Mouse (Mus musculus) right cerebral cortex, postnatal 14 days (tissue): ENCODE measurements around the gene Sh3d21.
"Not testable (repeated sequence)": the region's sequence is repeated elsewhere in the genome, so short reads cannot be mapped to it uniquely, and the experiment has no call there.

ENCODE experiments used
- DNase-seq: peaks from one replicate; pipeline ENCODE4 v3.0.0; 2022

Gene Sh3d21

DNA sequence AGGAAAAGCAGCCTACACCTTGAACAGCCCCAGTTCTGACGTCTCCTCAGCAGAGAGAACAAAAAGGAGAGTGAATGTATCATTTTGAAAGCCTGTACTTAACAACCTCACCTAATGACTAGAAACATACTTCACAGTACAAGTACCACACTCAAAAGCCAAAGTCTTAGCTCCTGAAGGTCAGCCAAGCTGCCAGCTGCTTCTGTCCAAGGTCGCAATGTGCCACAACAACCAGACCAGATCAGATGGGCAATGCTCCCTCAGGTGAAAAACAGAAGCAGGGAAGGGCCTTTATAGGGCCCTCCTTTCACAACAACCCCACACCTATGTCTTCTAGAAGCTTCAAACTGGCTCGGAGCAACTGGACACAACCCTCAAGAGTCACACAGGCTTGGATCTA, 2.8 kb upstream of the Sh3d21 start:
- DNase-seq, result no peak

DNA sequence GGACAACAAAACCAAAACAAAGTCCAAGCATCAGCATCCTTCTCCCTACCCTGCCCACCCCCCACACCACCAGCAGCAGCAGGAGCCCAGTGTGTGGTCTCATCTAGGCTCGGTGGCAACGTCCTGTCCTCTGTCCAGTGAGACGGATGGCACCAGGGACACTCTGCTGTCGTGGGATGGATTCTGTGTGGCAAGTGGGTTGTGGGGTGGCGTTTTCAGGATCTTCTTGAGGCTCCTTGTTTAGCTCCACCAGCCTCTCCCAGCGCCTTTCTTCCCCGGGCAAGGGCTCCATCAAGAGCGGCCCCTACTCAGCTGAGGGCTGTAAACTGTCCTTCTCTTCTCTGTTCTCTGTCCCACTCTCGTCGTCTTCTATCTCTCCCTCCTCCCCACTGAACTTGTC, 1.8 kb upstream of the Sh3d21 start:
- not testable (repeated sequence) for DNase-seq

DNA sequence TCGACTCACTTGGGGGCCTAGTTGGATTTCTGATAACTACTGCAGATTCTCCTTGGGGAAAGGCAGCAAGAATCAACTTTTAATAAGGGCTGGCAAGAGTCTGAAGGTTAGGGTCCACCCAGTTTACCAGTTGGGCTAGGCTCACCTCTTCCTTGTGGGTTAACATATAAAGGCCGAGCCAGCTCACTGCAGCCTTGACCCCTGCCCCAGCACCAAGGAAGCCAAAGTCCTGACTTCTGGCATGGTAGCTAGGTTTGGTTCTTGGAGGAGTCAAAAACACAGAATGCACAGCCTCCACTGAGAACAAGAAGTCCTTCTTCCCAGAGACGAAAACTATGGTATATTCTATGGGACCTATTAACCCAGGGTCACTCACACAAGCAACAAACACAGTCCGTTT, 394 bp upstream of the Sh3d21 start:
- DNase-seq, result no peak

DNA sequence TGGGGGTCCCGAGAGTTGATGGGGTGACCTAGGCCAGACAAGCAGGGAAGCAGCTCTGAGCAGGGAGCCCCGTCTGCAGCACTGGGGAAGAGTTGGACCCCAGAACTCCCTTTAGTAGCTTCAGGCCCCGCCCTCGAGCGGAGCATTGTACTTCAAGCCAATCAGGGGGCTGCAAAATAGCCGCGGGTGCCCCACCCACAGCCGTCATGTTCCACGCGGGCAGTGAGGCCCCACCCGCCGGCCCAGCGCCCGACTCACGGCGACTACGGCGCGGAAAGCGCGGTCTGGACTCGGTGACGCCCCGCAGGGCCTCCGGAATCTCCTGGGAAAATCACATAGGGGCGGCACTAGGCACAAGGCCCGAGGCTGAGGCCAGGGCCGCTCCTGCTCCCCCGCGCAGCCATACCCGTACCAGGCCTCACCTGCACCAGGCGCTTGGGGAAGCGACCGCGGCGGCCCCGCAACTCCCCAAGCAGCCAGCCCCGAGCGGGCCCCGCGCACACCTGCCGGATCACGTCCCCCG, 686 bp downstream of the Sh3d21 start:
- DNase-seq, result peak; percentile 84

DNA sequence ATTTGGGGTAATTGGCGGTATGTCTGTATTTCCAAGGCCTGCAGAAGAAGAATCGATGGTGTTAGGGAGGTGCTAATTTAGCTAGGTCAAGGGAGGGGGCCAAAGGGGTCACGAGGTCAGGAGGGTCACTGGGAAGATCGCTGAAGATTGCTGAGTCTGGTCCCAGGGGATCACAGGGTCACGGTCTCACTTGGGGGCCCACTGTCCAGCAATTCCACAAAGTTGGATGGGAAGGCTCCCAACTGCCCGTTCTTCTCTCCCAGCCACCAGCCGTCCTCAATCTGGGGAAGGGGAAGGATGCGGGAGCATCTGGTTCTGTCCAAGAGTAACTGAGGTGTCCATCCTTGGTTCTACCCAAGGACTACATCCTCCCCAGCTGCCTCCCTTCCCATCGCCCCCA, 1.3 kb downstream of the Sh3d21 start:
- no peak for DNase-seq

DNA sequence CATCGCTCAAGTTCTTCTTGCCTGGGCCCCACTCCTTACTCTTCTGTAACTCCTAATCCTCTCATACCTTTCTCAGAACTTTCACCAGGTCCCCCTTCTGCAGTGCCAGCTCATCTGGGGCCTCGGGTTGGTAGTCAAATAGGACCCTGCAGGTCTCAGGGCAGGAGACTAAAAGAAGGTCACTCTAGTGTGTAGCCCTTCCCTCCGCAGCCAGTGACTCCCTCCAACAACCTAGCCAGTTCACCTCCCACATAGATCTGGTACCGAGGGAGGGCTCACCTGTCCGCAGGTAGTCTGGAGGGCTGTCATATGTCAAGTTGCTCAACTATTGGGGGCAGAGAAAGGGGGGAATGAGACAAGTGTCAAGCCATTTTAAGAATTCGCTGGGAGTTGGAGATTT, 1.8 kb downstream of the Sh3d21 start:
- DNase-seq, result no peak

DNA sequence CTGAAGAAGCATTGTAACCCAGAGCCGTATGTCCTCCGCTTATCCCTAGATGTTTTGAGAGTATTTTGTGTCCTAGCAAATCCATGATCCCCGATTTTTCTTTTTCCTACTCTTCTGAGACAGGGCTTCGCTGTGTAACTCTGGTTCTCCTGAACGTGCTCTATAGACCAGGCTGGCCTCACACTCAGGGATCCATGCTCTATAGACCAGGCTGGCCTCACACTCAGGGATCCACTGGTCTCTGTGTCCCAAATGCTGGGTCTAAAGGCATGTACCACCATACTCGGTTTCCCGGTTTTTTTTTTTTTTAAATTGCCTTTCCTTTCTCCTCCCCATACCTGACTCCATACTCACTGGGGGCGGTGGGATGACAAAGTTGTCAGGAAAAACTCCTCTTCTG, 2.3 kb downstream of the Sh3d21 start:
- DNase-seq, result no peak

DNA sequence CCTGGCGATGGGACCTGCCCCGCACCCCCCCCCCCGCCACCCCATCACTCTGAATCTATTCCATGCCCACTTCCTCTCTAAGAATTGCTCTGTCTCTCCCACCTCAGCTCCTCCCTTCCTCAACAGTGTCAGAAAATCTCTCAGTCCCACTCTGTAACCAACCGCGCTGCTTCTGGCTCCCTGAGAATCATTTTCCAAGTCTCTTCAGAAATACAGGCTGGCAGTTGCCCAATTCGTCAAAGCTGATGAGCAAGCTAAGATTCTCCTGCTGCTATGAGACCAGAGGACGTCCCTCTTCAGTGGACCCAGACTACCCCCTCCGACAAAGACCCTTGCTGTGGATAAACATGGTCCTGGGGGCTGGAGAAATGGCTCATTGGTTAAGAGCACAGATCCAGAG, 3.8 kb downstream of the Sh3d21 start:
- DNase-seq, result peak; percentile 60

DNA sequence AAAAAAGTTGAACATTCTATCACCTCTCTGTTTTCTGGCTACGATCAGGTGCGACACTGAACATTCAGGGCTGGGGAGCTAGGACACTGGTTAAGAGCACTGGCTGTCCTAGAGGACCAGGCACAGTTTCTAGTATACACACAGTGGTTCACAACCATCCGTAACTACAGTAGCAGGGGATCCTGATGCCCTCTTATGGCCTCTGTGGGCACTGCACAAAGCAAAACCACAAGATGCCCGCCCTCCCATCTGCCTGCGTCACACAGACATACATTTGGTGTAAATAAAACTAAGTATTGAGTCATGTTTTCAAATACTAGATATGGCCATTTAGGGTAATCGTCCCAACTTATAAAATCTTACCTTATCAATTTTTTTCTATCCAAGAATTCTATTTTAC, 5.7 kb downstream of the Sh3d21 start:
- DNase-seq, result no peak

DNA sequence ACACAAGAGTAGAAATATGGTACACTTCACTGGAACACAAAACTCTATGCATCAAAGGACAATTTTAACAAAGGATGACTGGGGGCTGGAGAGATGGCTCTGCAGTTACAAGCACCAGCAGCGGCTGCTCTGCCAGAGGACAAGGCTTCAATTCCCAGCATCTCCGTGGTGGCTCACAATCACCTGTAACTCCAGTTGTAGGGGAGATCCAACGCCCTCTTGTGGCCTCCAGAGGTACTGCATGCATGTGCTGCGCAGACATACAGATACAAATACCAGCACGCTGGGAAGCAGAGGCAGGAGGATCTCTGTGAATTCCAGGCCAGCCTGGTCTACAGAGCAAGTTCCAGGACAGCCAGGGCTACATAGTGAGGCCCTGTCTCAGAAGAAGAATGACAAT, 6.7 kb downstream of the Sh3d21 start:
- no peak for DNase-seq

DNA sequence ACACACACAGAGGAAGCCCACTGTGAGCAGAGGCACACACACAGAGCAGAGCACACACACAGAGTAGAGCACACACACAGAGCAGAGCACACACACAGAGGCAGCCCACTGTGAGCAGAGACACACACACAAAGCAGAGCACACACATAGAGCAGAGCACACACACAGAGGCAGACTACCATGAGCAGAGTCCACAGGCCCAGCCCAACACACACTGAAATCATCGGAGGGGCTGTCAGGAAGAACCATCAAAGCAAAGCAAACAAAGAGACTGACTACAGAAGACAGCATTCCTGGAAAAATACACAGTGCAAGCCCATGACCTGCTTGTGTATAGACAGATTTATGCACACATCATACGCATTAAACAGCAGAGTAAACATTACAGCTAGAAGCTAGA, 7.4 kb downstream of the Sh3d21 start:
- DNase-seq, result no peak

DNA sequence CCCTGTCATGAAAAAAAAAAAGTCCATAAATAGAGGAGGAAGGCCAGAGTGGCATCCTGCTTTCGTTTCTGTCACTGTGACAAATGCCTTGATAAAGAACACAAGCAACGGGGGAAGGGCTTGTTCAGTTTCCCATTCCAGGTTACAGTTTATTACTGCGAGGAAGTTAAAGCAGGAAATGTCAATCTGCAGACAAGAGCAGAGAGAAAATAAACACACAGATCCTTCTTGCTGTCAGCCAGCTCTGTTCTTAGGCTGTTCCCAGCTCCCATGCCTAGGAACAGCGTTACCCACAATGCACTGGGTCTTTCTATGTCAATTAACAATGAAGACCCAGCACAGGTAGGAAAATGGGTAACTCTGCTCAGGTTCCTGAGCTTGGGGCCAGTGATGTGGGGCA, 8.1 kb downstream of the Sh3d21 start:
- DNase-seq, result no peak

DNA sequence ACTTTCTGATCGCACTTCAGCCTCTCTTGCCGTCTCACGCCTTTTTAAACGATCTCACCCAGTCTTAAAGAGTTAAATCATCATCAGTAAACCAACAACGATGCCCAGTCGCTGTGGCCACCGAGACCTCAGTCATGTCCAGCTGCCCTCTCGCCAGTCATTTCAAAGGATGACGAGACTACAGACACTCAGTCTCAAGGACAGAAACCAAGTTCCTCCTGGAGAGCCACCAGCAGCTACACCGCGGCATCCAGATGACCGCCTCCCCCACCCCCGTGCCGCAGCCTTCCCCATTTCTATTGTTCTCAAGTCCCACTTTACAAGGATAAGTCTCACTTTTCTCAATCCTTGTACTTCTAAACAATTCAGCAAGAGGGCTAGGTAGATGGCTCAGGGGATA, 10.4 kb downstream of the Sh3d21 start:
- DNase-seq, result no peak

DNA sequence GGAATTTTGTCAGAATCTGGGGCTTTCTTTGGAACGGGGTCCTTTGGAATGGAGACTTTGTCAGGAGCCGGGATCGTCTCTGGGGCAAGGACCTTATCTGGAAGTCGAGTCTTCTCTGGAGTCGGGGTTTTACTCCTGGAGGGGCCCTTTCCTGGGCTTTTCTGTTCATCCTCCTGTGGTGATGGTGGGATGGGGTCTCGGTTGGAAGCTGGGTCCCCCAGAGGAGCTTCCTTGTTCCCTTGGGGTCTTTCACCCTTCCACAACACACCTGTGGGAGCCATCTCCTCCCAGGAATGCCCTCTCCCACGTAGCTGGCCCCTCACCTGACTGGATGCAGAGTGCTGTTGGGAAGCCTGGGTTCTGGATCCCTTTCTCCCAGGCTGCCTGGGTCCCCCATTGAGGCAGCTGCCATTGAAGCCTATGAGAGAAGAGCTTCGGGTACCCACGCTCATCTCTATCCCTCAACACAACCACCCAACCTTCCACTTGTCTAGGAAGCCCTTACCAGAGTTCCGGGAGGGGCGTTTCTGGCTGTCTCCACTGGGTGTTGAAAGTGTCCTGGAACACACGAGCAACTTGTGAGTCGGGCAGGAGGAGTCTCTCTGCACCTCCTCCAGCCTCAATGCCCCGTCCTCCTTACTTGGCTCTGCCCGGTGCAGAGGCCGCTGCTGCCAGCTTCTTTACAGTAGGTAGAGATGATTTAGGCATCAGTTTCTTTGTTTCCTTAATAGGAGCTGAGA, 11.4 kb downstream of the Sh3d21 start:
- no peak for DNase-seq

DNA sequence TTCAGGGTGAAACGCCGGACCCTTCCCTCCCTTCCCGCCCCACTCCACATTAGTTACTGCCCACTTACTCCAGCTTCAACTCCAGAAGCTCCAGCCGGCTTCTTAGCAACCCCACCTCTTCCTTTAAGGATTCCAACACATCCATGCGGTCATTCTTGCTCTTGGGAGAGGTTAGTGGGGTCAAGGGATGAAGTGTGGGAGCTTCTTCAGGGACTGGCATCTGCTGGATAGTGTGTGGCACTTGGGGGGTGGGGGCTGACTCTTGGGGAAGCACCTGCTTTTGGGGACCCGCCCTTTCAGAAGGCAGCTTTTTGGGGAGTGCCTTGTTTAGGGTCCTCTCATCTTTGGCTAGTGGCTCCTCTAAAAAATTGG, 12.4 kb downstream of the Sh3d21 start:
- DNase-seq, result no peak

DNA sequence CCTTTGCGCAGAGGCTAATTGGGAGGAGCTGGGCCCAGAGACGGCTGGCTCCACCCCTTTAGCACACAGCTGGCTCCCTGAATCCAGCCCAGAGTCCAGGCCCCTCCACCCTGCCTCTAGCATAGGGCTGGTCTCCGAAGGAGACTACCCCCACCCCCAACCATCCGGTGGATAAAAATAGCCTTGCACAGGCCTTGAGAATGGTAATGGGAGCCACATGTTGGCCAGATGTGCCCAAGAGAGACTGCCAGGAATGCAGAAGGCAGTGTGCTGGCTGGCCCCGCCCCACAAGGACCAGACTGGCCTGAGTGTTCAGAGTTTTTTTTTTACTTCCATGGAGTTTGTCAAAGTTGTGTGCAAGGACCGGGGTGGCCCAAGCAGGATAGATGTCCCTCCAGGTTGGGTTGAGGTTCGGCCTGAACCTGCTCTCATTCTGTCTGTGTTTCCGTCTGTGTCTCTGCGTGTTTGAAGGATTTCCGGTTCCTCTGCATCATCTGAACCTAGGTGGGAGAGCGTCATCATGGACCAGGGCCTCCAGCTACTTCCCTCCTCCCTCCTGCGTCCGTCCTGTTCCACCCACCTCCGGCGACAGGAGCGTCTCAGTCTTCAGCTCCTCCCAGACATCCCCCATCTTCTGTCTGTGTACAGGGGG, 12.9 kb downstream of the Sh3d21 start:
- DNase-seq, result no peak

DNA sequence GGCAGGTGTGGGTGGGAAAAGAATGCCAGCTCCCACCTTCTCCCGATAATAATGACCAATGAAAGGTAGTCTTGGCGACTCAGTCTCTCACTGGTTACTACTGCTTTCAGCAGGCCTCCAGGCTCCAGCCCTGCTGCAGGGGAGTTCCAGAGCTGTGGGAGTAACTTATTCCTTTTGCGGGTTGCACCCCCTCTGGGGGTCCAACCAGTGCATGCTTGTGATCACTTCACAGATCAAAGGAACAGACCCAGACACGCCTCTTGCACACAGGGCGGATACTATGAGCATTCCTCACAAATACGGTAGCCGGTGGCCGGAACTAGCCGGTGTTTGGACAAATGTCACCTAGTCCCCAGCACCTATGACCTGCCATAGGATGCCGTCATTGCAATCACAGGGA, 13.5 kb downstream of the Sh3d21 start:
- no peak for DNase-seq

DNA sequence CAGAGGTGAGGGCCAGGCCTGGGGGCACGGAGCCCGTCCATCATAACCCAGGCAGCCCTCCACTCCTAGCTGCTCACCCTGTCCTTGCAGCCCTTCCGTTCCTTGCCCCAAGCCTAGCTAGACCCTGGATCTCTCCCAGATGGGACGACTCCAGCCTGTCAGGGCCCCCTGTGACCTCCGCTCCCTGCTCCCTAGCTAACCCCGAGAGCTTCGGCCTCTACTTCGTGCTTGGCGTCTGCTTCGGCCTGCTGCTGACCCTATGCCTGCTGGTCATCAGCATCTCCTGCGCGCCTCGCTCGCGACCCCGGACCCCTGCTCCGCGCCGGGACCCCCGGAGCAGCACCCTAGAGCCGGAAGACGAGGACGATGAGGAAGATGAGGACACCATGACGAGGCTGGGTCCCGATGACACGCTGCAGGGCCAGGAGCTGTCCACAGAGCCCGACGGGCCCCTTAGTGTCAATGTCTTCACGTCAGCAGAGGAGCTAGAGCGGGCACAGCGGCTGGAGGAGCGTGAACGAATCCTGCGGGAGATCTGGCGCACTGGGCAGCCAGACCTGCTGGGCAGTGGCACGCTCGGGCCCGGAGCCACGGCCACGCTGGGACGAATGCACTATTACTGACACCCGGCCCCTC, 14.1 kb downstream of the Sh3d21 start:
- DNase-seq, result no peak

DNA sequence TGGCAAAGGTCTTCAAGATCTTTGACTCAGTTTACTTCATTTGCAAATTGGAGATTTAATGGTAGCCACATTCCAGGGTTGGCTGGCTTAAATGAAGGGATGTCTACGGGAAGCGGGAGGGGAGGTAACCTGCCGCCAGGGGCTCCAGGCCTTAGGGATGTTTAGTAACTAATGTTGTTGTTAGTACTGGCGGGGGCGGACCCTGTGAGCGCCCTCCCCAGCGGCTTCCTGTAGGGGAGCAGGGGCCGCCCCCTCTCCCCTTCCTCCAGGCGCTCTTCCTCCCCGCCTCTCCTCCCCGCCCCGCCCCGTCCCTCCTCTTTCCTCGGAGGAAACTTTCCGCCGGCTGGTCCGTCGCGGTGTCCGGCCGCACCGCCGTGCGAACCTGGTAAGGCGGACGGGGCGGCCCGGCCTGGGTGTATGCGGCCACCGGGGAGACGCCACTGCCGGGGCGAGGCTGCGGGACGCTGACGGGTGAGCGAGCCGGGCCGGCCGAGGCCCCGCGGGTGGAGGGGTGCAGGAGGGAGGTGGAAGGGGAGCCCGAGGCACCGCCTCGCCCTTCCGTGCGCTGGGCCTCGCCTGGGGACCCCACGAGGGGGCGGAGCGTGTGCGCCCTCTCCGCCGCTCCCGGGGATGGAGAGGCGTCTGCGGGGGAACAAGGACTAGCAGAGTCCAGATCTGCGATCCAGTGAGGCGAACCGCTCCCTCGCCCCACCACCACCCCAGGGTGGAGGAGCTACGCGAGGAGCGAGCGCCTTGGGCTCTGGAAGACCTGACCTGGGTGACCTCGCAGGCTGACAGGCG, 14.9 kb downstream of the Sh3d21 start:
- DNase-seq, result no peak

DNA sequence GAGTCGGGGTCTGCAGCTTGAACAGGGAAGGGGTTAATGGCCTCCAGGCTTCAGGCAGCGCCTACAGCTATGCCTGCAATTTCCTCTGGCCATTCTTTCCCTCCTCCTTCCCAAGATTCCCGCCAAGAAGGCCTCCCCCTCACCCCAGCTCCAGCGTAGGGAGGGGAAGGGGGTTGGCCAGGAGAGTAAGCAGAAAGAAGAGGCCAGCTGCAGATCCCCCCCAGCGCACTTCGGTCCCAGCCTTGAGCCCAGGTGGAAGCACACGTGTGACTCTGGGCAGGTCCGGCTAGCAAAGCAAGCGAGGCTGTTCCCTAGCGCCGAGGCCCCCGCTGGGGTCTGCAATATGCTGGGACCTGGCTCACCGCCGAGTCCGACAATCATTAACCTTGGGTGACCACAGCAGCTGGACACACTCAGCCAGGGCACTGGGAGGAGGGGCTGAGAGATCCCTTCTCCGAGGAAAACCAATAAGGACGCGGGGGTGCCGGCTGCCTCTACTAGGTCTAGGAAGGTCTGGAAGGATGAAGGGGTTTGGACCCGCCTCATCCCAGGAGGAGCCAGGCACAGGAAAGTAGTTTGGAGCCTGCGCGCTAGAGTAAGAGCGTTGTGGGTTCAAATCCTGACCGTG, 15.6 kb downstream of the Sh3d21 start, which contains the start of gene Eva1b:
Gene Eva1b, plus strand, starts transcription at position 212 of the 628 bp plus-strand sequence.
- no peak for DNase-seq

DNA sequence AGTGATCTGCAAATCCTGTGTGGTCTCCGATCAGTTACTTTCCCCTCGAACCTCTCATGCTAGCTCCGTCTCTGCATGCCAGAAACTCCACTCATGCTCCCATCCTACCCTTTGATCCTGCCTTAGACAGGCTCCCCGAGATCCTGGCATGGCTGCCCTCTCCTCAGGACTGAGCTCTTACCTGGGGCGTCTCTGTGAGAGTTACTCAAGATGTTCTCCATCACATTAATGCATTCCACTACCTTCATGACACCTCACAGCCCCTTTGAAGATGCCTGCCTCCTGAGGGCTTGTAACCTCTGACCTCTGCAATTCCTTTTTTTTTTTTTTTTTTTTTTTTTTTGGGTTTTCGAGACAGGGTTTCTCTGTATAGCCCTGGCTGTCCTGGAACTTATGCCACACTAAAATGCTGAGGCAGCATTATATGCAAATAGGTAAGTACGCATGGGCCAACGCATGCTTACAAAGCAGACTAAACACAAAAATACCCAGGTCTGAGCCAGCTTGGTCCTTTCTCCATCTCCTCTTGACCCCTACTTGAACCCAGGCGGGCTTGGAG, 16.2 kb downstream of the Sh3d21 start:
- DNase-seq, result no peak

DNA sequence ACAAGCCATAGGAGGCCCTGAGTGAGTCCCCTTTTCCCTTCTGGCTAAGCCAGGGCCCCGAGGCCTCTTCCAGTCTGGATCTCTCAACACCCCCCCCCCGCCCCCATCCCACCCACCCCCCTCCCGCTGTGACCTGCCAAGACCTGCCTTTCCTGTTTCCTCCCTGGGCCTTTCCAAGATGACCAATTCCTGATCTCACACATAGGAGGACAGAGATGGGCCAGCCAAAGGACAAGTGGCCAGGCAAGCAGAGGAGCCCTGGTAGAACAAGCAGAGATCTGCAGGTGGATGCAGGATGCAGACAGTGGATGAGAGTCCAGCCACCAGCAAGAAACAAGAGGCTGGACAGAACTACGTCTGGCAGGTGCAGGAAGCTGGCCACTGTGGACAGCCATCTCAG, 17.9 kb downstream of the Sh3d21 start:
- DNase-seq, result no peak

DNA sequence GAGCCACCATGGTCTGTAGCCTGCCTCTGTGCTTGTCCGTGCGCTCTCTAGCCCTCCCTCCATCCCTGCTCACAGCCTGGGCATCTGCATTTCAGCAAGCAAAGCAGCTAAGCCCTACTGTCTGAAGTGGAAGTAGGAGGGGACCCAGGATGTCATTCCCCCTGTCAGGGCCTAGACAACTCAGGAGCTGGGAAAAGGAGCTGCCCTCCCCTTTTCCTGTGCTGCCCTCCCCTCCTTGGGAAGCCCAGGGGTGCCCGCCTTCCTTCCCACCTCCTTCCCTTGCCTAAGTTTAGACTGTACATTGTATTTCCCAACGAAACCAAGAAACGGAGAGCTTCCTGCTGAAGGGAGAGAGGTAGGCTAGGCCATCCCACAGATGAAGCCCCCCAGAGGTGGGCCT, 22.3 kb downstream of the Sh3d21 start:
- no peak for DNase-seq
